ENCODE assay signal across 16 mouse cellular contexts in the genomic region with DNA sequence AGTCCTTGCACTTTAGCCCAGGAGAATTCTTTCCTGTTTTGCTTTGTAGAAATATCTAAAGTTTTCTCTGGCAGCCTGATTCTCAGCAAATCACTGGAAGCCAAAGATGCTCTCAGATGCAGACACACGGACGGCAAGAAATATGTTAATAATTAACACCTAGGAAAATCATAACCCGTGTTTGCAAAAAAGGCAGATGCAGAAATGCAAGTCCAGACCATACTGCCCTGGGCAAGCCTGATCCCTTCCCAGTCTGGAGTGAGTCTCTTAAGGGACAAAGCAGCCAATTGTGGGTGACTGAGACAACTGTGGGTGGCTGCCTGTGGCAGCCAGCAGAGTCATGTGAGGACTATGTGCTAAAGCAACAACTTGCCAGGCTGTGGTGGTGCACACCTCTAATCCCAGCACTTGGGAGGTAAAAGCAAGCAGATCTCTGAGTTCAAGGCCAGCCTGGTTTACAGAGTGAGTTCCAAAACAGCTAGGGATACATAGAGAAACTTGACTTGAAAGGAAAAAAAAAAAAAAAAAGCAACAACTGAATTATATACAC.
A peak's percentile ranks its signal among the peaks of the same experiment; 100 is the strongest.
DNase-seq lines count a peak whose midpoint lies in the region; ATAC-seq lines count a peak whose summit lies in the region.
"Had no signal": no experiment of that assay in that cellular context is flagged by ENCODE, and none has a peak within 500 bp of the region (broad histone marks: within the 10 kb centered on the region; RNA-seq: fewer than 3 reads in every experiment).

No protein-coding gene starts in this region.

- no peaks in the 10 kb centered on the region for H3K9me3 ChIP-seq in midbrain, embryonic 11.5 days (ENCODE audit: control insufficient read depth, low read length)
- no peaks in the 10 kb centered on the region for H3K9me3 ChIP-seq in midbrain, embryonic 15.5 days
- H3K9me3 ChIP-seq: forebrain, embryonic 10.5 days; hindbrain, embryonic 12.5 days; liver, embryonic 13.5 days; midbrain, embryonic 12.5 days; stomach, embryonic 15.5 days had no signal

- no peak for DNase-seq in frontal cortex, postnatal 36 days (ENCODE audit: low spot score in 2 of 2)
- DNase-seq in midbrain, embryonic 11.5 days (ENCODE audit: low spot score, missing footprints), result peak; percentile 12
- DNase-seq in brain, adult 2 months (ENCODE audit: low read depth, low spot score), result peak; percentile 78
- peak; percentile 45 for DNase-seq in telencephalon, adult 2 months (ENCODE audit: low read depth, low spot score)
- no peak for DNase-seq in ovary, postnatal 10 days (ENCODE audit: low spot score)
- DNase-seq: adrenal gland, adult 2 months; cerebellum, adult 9-10 months; liver, embryonic 13.5 days had no signal

- H3K4me1 ChIP-seq in midbrain, embryonic 11.5 days (ENCODE audit: control insufficient read depth, insufficient read depth, low read length), result no peaks in the 10 kb centered on the region
- no peaks in the 10 kb centered on the region for H3K4me1 ChIP-seq in midbrain, embryonic 15.5 days
- H3K4me1 ChIP-seq: forebrain, embryonic 10.5 days; hindbrain, embryonic 12.5 days; midbrain, embryonic 12.5 days; stomach, embryonic 15.5 days had no signal

- H3K4me2 ChIP-seq in midbrain, embryonic 11.5 days, result no peak overlapping the region
- H3K4me2 ChIP-seq in midbrain, embryonic 15.5 days, result no peak overlapping the region
- H3K4me2 ChIP-seq: hindbrain, embryonic 12.5 days; liver, embryonic 13.5 days; midbrain, embryonic 12.5 days; stomach, embryonic 15.5 days had no signal

- H3K36me3 ChIP-seq in midbrain, embryonic 11.5 days (ENCODE audit: control insufficient read depth, insufficient read depth, low read length), result no peaks in the 10 kb centered on the region
- H3K36me3 ChIP-seq in midbrain, embryonic 15.5 days (replicated peaks), result no peaks in the 10 kb centered on the region
- H3K36me3 ChIP-seq: forebrain, embryonic 10.5 days; hindbrain, embryonic 12.5 days; liver, embryonic 13.5 days; midbrain, embryonic 12.5 days; stomach, embryonic 15.5 days had no signal

- no peak overlapping the region for H3K27ac ChIP-seq in midbrain, embryonic 11.5 days (ENCODE audit: low read depth, low read length)
- H3K27ac ChIP-seq in midbrain, embryonic 15.5 days, result no peak overlapping the region
- H3K27ac ChIP-seq: forebrain, embryonic 10.5 days; hindbrain, embryonic 12.5 days; layer of hippocampus, adult 2 months; liver, embryonic 13.5 days; midbrain, embryonic 12.5 days; stomach, embryonic 15.5 days had no signal

- no peak overlapping the region for H3K4me3 ChIP-seq in midbrain, embryonic 11.5 days (ENCODE audit: low read depth, low read length)
- no peak overlapping the region for H3K4me3 ChIP-seq in midbrain, embryonic 15.5 days
- H3K4me3 ChIP-seq: forebrain, embryonic 10.5 days; hindbrain, embryonic 12.5 days; layer of hippocampus, adult 2 months; liver, embryonic 13.5 days; midbrain, embryonic 12.5 days; stomach, embryonic 15.5 days had no signal

- peak; percentile 66; the same call in 1 of the 2 replicates for ATAC-seq in frontal cortex, adult (ENCODE audit: low TSS enrichment)
- ATAC-seq in midbrain, embryonic 11.5 days (ENCODE audit: low FRiP score), result no peak
- ATAC-seq in midbrain, embryonic 15.5 days (replicated peaks), result no peak
- ATAC-seq in activated CD4-positive, CD25-positive, alpha-beta regulatory T cell, adult 4 months, result no peak

- no peaks in the 10 kb centered on the region for H3K27me3 ChIP-seq in midbrain, embryonic 11.5 days (ENCODE audit: control insufficient read depth, insufficient read depth, low read length)
- H3K27me3 ChIP-seq in midbrain, embryonic 15.5 days (replicated peaks), result no peaks in the 10 kb centered on the region
- H3K27me3 ChIP-seq: hindbrain, embryonic 12.5 days; liver, embryonic 13.5 days; midbrain, embryonic 12.5 days; stomach, embryonic 15.5 days had no signal

- H3K9ac ChIP-seq in midbrain, embryonic 11.5 days (ENCODE audit: low read length), result no peak overlapping the region
- H3K9ac ChIP-seq in midbrain, embryonic 15.5 days, result no peak overlapping the region
- H3K9ac ChIP-seq: hindbrain, embryonic 12.5 days; liver, embryonic 13.5 days; midbrain, embryonic 12.5 days; stomach, embryonic 15.5 days had no signal

- WGBS in midbrain, embryonic 11.5 days, result 91% methylated on average over 3 of the region's 3 CpGs
- 85% methylated on average over 3 of the region's 3 CpGs for WGBS in midbrain, embryonic 15.5 days

Comparison
In these comparisons a context has a peak if more than half of its experiments do, and no peak if none do; other contexts are left out.
1. DNase-seq: peak in midbrain, embryonic 11.5 days (single experiment), brain, adult 2 months (single experiment) and telencephalon, adult 2 months (single experiment); none in frontal cortex, postnatal 36 days (0 of 2) and ovary, postnatal 10 days (single experiment).